Mouse (Mus musculus): ENCODE results near the gene Snorc.
"Not testable (repeated sequence)": the region's sequence is repeated elsewhere in the genome, so short reads cannot be mapped to it uniquely, and the experiment has no call there.

Snorc gene

DNA sequence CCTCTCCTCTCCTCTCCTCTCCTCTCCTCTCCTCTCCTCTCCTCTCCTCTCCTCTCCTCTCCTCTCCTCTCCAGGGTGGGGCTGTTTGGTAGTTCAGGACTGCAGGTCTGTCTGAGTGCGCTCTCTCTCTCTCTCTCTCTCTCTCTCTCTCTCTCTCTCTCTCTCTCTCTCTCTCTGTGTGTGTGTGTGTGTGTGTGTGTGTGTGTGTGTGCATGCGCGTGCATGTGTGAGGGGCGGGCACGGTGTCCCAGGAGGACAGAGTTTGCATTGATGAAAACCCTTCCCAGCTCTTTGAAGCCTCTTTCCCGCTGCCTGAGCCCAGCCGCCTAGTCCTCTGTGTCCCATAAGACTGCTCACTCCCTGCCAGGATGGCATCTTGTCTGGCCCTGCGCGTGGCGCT lies at the start of gene Snorc:
TSS of gene Snorc (plus strand) at position 301 of the 400 bp plus-strand sequence.
- DNase-seq (ENCODE audit: low spot score) = not testable (repeated sequence)

DNA sequence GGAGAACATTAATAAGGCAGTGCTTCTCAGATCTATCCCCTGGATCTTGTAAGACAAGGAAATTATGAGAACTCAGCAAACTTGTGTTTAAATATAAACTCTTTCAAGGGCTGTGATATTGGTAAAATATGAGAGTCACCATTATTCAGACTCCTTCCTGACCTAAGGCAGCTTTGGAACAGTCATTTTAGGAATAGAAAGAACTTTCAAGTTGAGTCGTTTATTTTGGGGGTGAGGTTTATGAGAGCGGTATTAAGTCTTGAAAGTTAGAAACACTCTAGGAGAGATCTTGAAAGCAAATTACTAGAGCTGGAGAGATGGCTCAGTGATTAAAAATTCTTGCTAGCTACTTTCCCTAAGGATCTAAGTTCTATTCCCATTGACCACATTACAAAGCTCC lies 34.9 kb upstream of the Snorc start:
- no peak for DNase-seq (ENCODE audit: low spot score)

DNA sequence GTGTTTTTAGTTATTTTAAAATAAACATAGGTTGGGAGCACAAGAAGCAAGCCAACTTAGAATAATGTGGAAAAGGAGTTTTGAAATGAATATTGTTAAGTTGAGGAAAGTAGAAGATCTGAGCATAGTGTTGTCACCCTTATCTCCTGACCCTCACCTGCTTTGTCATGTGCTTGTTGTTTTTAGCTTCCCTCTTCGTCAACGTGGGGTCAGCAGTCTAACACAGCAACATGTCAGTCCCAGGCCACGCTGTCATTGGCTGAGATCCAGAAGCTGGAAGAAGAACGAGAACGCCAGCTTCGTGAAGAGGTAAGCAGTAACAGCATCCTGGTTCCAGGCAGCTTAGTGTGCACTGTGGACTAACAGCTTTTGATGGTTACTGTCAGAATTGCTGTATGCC lies 33.5 kb upstream of the Snorc start:
- DNase-seq (ENCODE audit: low spot score) = no peak

DNA sequence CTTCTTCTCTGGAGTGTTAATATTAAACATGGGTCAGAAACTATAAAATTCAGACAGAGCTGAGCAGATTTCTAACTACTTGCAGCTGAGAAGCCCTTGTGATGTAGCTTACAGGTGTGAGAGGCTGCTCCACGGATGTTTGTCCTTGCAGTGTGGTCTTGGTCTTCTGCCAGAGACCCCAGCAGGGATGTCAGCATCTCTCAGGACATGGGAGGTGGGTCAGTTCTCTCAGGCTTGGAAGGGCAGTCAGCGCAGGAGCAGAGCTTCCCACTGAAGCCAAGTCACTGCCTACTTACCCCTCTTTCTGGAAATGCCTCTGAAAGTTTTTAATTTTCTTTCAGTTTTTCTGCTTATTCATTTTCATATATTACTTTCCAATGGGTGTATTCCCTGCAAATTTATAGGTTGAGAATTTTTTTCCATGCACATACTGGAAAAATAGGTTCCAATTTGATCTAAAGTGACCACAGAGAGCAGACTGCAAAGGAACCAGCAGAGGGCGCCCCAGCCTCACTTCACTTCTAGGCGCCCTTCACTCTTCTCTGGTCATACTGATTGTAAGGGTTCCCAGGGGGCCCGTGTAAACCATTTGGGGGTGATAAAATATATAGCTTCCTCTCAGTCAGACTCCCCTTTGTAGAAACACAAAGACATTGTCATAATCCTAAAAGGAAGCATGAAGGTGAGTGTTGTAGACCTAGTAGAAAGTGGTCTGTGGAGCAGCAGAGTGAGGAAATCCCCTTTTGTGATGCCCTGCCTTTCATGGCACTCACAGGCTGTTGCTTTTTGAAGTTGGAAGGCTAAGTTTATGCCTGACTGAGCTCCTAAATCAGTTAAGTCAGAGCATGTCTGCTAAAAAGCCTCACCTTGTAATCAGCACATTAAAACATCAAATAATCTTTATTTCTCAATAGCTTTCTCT lies 22.6 kb upstream of the Snorc start:
- no peak for DNase-seq (ENCODE audit: low spot score)

DNA sequence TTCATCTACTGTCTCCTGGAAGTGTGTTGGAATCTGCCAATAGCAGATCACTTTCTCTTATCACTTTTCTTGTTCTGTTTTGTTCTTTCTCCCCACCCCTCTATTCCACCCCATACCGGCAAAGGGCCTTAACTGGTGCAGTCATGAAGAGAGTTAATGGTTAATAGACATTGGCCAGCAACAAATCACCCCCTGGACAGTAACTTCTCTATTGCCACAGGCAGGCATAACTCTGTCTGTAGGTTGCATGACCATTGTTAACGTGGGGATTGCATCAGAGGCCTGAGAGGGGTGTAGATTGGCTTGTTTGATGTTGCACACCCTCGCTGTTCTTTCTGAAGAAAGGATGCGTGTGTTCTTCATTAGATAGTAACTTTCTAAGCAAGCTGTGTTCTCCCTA lies 20.6 kb upstream of the Snorc start:
- DNase-seq (ENCODE audit: low spot score) = no peak

DNA sequence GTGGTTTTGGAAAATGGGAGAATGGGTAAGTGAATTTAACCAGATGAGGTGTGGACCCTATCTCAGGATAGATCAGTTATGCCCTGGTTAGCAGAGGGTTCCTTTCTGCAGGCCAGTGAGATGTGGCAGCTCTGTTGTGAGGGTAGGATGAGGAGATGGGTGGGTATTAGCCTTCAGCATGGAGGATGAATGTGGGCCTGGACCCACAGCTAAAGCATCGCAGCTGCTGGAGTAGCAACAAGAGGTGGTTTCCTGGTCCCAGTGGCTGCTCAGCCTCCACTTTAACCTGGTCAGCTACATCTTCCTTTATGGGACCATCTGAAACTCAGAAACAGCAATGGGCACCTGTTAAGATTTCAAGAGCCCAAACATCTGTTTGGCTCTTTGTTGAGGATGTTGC lies 13.6 kb upstream of the Snorc start:
- no peak for DNase-seq (ENCODE audit: low spot score)

DNA sequence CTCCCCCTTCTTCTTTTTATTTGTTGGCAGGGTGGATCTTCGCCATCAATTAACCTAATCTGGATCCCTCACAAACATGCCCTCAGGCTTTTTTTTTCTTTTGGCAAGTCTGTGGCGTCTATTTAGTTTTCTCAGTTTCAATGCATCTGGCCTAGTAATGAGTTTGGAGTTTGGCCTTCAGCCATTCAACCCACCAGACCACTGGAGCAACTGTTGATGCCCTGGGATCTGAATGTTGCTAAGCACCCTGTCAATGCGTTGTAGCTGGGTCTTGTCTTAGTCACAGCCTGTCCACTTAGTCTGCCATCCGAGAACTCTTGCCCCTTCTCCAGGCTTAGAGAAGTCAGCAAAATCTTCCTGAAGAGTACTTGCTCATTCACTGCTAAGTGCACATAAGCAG lies 12.0 kb upstream of the Snorc start:
- DNase-seq (ENCODE audit: low spot score) = no peak

DNA sequence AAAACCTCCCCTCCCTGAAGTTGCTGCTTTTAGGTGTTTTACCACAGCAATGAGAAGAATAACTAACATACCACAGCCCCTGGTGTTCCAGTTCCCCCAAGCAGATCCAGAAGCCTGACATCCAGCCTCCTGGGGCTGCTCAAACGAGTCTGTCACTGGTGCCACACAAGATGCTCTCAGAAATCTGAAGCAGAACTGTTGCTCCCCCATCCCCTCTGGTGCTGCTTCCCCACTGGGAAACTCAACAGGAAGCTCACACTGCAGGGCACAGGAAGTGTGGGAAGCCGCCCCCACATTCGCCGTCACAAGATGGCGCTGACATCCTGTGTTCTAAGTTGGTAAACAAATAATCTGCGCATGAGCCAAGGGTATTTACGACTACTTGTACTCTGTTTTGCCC lies 10.2 kb upstream of the Snorc start:
- DNase-seq (ENCODE audit: low spot score) = not testable (repeated sequence)

DNA sequence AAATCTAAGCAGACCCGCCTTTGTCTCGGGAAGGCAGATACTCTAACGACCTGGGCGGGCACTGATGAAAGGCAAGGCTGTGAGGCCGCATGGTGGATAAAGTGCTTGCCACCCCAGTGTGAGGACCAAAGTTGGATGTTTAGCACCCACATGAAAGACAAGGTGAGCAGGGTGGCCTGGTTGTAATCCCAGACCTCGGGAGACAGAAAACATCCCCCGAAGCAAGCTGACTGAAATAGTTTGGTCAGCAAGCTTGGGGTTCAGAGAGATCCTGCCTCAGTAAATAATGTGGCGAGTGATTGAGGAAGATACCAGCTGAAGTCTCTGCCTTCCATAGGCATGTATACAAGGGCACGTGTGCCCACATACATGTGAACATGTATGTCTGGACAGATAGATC lies 2.6 kb upstream of the Snorc start:
- DNase-seq (ENCODE audit: low spot score) = no peak

DNA sequence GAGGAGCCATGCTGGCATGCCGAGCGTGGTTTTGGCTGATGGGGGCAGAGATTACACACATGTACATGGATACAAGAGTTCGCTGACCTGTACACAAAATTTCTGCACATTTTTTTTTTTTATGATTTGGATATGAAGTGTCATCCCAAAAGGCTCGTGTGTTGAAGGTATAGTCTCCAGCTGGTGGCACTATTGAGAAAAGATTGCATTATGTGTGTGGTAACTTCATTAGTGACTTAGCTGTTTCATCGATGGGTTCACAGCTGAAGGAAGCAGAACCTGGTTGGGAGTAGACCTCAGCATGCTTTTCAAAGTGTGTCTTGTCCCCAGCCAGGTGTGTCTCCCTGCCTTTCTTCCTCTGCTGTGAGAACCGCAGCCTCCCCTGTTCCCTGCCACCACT lies 1.8 kb upstream of the Snorc start:
- DNase-seq (ENCODE audit: low spot score) = no peak

DNA sequence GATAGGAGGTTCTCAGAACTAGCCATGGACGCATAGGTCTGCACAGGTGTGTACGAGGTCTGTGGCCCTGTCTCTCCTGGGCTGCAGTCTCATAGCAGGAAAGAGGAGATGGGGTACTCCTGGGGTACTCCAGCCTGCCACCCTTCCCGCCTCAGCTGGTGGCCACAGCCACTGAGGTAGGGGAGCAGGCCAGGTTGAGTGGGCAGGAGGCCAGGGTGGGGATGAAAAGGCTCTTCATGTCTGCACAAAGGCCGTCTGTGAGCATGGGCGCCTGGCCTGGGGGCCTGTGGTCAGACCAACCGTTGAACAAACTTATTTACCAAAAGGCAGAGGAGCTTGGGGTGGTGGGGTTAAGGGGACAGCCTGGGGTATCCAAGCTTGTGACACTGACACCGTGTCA lies 1.8 kb downstream of the Snorc start:
- no peak for DNase-seq (ENCODE audit: low spot score)

DNA sequence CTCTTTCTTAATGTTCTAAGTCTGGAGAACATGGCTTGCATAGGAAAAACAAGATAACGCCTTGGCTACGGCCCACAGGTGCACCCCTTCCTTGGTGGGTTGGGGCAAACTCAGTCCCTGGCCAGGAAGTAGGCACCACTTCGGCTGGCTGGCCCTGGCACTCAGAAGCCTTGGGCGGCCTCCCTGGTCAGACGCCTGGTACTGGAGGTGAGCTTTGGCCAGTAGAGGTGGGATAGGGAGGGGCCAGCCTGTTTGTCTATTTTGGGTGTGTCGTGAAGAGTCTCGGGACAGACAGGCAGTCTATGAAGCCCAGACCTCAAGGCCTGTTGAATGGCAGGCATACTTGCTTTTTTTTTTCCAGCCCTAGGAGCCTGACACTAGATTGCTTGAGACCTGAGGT lies 2.5 kb downstream of the Snorc start:
- DNase-seq (ENCODE audit: low spot score) = no peak

DNA sequence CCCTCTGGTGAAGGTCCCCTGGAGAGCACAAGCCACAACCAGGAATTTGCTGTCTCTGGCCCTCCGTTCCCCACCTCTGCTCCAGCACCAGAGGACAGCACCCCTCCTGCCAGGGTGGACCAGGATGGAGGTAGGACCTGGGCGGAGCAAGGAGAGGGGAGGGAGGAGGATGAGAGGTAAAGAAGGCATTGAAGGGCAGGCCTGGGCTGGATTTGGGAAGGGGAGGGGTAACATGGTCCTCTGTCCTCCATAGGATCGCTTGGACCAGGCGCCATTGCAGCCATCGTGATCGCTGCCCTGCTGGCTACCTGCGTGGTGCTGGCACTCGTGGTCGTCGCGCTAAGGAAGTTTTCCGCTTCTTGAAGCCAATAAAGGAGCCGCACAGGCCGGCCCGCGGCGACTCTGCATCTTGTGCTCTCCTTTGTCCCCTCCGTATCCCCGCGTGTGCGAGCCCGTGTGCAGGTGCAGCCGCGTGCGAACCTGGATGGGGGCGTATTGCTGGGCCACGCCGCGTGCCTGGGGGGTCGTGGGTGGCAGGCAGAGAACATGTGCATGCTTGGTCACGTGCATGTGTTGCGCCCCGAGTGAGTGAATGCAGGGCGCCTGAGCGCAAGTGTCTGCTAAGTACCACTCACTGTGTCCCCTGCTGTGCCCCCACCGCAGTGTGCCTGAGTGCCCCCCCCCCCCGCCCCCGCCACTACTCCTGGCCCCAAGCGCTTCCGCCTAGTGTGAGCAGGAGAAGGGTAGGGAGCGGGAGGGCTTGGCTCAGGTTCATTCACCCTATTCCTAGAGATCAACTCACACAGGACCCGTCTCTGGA lies 5.2 kb downstream of the Snorc start:
- DNase-seq (ENCODE audit: low spot score) = no peak

DNA sequence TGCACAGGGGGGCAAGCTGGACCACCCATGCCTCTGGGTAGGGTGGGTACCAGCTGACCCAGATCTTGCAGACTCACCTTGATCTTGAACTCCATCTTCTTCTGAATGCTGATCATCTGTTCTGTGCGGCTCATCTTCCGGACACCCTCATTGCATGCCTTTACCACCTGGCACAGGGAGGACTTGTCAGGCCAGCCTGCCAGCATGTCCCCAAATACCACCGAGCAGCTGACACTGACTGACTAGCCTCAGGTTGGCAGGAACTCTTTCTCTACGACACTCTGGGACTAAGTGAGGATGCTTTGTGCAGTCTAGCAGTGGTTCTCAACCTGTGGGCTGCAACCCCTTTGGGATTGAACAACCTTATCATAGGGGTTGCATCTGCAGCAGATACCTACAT lies 12.5 kb downstream of the Snorc start:
- DNase-seq (ENCODE audit: low spot score) = no peak

DNA sequence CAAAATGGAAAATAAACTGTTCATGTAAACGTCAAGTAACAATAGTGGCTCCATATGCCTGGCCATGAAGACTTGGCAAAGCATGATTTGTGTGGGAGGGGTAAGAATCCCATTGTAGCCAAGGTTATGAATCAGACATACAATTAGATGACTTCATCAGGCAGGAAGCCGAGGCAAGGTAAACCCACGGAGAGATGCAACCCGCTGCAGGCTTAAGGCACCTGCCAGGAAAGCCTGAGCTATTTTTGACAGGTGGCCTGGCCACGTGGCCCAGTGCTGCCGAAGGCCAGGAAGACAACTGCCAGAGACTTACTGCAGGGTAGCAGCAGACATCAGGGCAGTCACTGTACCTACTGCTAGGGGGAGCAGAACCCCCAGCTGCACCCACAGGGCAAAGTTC lies 16.3 kb downstream of the Snorc start:
- DNase-seq (ENCODE audit: low spot score) = no peak

DNA sequence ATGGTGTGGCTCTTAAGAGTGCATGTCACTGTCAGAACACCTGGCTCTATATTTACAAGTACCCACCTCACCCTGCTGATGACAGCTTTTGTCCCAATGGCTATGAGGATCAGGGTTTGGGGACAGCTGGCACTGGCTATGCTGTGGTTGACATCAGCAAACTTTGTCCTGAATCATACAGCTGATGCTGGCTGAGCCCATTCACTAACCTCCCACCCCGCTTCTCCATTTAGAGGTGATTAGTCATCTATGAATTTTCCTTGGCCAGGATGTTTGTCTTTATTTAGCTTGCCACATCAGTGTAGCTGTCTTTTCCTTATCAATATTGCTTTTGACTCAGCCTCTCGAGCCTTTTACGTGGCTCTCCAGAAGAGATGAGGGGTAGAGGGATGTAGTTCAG lies 22.2 kb downstream of the Snorc start:
- no peak for DNase-seq (ENCODE audit: low spot score)

DNA sequence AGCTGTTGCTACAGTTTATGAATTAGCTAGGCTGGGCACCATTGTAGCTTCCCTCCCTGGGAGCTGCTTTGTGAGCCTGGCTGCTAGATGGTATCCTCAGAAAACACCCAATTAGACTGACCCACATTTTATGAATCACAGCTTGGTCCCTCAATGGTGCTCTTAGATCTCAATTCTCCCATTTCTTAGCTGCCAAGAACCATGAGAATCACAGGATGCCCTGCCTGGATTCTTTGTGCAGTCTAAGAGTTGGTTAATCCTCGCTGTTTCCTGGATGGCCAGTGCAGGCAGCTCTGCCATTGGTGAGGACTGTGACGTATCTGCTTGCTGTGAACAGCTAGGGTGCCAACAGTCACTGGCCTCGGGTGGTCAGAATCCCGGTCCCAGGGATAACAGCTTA lies 23.5 kb downstream of the Snorc start:
- DNase-seq (ENCODE audit: low spot score) = no peak

DNA sequence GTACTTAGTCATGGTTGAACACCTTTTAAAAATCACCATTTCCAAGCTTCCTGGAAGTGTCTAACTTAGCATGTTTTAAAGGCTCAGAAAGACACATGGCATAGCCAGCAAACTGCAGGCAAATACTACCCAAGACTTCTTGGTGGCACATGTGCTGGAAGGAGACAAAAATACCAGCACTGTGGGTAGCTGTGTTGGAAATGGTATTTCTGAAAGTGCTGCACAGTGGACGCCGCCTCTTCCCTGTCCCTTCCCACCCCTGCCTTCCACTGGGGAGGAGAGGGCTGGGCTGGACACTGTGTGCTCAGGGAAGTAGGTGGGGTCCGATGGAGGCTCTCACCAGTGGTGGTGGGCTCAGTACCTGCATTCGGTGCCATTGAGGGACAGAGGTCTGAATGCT lies 35.5 kb downstream of the Snorc start:
- no peak for DNase-seq (ENCODE audit: low spot score)

DNA sequence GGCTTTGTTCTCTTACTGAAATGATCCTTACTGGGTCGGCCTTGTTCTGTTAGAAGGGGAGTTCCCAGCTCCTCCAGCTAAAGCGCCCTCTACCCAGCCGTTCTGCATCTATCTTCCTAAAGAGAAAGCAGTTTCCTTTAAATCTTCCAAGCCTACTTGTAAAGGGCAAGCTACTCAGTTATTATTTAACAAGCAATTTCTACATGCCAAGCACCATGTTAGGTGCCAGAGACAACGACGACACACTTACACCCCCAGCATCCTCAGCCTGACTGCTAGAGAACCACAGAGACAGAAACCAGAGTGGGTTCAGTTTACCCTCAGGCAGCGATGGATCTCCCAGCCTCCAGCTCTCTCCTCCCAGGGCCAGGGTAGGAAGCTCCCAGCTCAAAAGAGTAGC lies 37.8 kb downstream of the Snorc start:
- no peak for DNase-seq (ENCODE audit: low spot score)

DNA sequence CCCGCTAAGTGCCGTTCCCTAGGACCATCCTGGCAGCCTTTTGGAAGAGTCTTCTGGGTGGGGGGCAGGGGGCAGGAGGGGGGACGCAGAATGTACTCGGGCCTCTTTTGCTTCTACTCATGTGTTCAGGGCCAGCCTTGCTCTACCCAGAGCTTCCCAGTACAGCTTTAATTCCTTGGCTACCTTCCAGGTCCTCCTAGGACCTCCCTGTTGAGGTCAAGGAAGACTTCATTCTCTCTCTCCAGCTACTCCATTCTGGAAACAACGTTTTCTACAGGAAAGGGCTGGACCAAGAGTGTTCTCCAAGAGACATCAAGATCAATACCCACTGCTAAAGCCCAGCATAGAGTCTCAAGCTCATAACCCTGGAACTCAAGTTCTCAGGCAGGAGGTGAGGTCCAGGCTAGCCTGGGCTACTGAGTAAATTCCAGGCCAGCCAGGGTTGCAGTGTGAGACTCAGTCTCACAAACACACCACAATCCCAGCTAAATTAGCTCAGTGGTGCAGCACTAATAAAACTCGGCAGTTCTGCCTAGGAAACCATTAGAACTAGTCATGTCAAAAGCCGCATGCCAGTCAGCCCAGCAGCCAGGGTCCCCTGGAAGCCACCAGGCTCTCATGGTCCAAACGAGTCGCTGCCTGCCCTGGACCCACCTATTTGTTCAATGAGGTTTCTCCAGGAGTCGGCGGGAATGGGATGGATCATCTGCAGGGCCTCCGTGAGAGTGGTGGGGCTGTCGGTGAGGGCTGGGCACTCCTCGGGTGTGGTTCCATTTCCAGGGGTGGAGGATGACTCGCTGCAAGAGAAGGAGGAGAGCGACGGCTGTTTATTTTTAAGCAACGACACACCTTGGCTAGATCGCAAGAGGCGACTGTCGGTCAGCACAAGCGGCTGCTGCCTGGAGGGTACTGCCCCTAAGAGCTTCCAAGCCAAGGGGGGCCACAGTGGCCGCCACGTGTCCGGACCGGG lies 38.8 kb downstream of the Snorc start:
- no peak for DNase-seq (ENCODE audit: low spot score)

DNA sequence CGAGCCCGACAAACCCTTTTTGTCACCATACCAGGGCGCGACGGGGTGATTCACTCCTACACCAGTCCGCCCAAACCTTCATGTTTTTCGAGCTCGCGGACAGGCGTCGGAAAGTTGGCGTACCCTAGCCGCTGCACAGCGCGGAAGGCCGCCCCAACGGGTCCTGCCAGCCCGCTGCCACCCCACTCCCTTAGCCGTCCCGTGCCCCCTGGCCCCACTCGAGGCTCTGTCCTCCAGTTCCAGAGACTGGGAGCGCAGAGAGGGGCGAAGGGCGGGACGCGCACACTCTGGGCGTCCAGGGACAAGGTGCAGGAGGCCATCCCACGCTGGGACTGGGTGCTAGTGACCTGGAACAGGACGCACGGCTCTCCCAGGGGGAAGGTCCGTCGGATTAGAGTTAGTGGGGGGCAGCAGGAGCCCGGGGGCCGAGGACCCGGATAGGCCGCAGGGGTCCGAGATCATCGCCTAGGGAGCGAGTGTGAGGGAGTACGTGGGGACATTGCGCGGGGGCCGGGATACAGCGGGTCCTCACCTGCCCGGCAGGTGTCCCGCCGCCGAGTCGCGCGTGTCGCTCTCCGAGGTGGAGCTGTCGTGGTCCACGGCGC lies 39.6 kb downstream of the Snorc start, which contains the start of gene Neu2:
TSS of gene Neu2 (plus strand) at position 329 of the 605 bp plus-strand sequence.
- no peak for DNase-seq (ENCODE audit: low spot score)
